Mouse (Mus musculus) left cerebral cortex, adult 11 months (tissue): ENCODE results near the gene Psmb3.
"Not testable (repeated sequence)": the region's sequence is repeated elsewhere in the genome, so short reads cannot be mapped to it uniquely, and the experiment has no call there.

Experiments used
- DNase-seq: peaks from one replicate; pipeline ENCODE4 v3.0.0; 2022; ENCODE audit warnings: low spot score

Gene Psmb3

DNA sequence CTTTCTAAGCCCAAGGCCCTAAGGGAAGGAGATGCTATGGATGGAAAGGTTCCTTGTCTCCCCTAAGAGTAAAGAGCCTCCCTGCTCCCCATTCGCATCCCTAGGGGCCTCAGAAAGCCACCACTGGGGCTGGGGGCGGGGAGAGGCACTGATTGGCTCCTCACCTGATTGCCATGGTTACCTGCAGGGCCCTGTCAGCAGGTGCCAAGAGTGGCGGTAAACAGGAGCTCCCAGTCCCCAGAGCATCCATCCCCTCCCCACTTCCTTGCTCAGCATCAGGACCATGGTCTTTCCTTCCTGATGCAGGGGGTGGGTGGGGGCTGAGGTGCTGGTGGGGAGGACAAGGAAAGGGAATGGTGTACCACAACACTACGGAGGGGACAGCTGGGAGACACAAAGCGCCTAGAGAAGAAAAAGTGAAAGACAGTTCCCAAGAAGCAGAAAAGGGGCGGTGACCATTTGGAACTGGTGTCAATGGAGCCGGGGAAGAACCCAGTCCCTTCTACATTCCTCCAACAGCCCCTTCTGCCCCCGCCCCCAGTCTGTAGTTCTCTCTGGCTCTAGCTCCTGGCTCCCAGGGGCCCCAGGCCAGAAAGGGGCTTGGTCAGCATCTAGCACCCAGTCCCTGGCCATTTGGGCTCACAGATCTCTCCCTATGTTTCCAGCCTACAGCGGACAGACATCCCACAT, 7.3 kb upstream of the Psmb3 start:
- no peak for DNase-seq

DNA sequence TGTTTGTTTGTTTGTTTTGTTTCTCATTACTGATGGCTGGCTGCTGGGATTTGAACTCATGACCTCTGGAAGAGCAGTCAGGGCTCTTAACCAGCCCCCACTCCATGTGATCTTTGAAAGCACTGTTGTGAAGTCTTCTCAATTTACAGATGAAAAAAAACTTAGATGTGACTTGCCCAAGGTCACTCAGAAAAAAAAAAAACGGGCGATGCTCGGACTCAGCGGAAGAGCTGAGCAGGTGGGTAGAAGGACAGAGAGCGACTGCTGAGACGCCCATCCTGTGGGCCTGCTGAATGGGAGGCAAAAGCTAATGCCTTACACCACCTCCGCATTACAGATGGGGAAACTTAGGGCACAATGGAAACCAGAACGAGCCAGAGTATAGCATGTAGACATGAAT, 6.5 kb upstream of the Psmb3 start:
- no peak for DNase-seq

DNA sequence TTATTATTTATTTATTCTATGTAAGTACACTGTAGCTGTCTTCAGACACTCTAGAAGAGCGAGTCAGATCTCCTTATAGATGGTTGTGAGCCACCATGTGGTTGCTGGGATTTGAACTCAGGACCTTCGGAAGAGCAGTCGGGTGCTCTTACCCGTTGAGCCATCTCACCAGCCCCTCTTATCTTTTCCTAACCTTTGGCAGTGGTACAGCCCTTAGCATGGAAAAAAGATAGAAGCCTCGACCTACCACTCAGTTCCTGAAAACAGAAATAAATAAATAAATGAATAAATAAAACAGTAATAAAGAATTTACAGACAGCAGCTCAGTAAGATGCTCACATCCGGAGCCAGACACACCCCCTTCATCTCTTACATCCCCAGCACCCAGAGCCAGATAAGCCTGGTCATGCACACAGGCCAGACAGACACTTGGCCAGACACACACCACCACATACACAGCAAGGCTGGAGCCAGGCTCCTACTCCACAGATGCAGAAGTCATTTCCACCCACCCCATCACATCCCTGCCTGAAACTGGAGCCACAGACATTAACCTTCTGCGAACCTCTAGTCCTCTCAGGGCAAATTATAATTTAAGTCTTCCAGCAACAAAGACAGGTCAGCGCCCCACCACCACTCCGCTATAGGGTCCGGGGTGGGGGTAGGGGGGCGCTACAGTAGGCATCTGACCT, 5.9 kb upstream of the Psmb3 start:
- DNase-seq: no peak

DNA sequence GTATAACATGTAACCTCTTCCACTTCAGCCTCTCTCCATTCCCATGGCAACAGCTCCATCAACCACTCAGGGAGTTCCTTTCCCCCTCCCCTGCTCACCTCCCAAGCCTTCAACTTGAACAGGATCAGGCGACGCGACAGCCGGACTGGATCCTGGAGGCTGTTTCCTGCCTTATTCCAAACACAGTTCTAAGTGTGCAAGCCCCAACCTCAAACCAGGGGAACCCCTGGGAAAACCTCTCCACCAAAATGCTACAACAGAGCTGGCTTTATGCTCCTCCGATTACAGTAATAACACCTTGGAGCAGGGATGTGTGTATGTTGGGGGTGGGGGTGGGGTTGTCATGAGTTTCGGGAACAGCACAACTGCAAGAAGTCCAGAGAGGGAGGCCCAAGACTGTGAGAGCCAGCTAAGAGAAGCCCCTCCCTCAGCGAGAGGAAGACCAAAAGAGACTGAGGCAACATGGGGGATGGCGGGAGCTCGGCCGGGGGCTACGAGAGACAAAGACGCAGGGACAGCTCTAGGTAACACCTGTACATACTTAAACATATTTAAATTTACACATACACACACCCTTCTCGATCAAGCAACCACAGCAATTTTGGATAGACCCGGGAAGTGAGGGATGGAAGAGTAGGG, 5.2 kb upstream of the Psmb3 start:
- DNase-seq: no peak

DNA sequence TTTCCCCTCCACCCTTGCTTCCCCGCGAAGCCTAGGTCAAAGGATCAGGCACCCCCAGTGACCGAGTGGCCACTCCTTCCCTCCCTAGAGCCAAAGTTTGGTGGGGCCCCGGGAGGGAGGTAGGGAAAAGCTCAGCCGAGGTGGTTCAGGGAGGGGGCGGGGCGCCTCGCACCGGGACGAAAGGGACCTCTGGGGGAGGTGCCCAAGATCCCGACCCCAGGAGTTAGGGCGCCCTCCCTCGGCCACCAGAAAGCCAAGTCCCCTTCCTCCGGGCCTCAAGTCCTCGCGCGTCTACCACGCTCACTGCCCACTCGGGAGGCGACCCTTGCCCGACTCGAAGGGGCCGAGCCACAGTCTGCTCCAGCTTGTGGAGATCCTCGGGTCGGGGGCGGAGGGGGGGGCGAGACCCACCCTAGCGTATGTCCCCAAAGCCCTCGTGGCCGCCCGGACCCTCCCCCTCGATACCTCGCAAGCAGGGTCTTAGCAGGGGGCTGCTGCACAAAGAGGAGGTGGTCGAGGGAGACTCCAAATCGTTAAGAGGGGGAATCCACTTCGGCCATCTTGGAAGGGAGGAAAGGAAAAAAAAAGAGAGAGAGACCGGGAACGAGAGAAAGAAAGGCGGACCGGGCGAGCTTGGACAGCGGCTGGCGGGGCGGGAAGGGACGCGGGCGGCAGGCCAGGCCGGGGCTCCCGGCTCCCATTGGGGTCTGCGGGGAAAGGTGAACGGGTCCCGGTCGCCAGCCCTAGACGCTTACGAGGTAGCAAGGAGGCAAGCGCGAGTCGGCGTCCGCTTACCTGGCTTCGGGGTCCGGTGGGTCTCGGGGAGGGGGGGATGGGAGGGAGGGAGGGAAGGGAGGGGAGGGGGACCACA, 4.2 kb upstream of the Psmb3 start:
- no peak for DNase-seq

DNA sequence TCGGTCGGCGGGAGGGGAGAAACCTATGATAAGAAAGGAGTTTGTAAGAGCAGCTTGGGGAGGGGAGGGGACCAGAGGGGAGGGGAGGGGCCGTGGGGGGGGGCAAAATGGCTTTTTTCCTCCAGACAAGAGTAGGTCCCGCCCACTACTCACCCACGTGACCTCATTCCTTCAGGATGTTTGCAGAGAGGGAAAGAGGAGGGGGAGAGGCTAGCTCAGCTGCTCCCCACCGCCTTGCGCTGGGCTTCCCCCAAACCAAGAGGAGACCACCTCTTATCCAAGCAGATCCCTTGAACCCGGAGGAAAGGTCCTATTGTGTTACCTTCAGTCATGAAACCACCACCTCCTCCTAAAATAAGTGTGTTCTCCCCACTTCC, 3.6 kb upstream of the Psmb3 start:
- peak; percentile 86 for DNase-seq

DNA sequence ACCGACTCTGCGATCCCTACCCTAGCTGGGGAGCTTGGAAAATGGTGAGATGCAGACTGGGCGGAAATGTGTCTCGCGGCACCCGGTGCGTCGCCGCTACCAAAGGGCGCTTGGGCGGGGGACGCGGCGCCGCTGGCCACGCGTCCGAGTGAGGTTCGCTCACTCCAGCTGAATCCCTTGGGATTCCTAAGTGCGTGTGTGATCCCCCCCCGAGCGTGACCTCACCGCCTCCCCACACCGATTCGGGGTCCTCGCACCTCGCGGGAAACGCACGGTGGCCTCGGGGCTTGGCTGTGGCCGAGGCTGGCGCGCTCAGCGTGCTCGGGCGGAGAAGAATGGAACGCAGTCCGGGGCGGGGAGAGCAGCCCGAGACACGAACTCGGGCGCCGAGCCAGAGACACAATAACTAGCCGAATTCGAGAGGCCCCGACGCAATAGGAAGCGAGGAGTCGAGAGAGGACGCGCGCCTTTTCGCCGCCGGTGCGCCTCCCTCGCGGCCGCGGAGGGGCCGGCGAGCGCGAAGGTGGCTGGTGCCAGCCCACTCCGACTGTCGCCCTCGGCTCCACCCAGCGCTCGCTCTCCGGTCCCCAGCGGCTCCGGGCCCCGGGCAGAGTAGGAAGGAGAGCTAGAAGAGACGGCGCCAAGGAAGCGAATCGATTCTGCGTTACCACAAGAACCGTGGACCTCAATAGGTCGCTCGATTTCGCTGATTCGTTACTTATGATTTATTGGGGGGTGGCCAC, 3.0 kb upstream of the Psmb3 start, which contains the start of gene Pcgf2:
Pcgf2 (minus strand) TSS at position 495 of the 743 bp plus-strand sequence.
- no peak for DNase-seq

DNA sequence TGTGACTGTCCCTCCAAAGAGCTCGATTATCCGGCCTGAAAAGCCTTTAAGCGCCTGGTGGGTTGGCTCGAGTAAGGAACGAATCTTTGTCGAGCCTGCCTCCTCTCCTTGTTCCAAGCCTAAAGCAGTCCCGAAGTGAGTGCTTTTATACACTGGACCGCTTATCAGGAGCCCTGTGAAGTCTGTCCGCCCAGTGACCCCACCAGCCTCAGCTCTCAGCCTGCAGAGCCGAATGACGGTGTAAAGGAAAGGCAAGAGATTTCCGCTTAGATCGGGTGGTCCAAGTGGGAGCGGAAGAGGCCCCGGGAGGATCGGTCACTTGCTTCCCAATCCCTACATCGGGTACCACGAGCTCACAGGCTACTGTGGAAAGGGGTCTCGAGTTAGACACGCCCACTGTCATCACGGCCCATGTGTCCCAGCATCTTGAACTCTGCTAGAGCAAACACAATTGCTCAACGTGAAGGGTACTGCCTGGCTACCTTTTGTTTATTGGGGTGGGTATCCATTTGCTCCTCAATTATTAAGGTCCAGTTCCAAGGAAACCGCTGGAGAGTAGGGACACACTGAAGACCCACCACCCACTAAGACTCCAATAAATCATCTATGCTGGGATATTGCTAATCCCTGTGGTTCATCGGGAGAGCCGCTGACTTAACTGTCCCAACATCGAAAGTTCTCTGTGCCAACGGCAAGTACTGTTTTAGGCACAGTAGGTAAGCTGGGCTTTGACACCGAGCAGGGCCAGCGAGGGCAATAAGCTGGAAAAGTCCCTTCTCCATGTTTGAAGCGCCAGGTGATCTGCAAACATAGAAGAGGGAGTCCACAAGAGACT, 2.2 kb upstream of the Psmb3 start:
- DNase-seq: no peak

DNA sequence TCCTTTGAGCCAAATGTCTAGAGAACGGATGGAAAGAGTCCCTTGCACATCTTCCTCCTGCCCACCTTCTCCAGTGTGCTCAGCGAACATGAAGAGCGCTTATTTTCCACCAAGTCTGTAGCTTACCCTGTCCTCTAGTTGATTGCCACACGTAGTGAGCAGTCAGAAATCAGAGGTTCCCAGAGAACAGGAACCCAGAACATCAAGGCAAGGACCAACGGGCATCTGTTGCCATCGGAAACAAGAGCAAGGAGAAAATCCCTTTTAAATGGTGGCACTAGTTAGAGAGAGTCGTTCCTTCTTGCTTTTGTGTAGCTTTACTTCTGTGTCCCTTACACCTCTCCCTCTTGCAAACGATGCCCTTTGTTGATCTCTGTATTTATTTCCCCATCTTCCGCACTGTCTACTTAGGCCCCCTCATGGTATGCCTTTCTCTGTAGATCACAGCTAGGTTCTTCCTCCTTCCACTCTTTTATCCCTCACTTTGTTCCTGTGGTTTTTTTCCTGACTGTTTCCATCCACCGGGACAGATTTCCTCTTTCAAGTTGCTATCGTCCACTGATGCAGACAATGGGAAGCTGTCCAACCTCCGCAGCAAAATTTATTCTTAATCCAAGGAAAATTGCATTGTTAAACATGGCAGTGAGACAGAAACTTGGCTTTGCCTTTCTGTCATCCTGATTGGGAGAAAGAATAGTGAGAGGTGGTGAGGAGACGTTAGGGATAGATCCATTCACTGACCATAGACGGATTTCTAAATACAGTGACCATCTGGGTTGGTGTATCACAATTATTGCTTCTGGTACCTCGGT, 1.4 kb upstream of the Psmb3 start:
- DNase-seq: no peak

DNA sequence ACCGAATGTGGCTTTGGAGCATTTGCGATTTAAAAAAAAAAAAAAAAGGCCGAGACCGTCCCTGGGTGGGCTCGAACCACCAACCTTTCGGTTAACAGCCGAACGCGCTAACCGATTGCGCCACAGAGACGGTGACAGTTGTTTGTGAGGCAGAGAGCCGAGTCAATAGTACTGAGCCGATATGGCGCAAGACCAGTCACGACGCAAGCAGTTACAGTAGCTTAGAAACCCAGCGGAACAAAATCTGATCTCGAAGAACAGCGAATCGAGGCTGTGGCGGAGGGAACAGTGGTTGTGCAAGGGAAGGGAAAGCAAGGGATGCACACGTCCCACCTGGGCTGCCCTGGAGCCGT, 830 bp upstream of the Psmb3 start:
- no peak for DNase-seq

DNA sequence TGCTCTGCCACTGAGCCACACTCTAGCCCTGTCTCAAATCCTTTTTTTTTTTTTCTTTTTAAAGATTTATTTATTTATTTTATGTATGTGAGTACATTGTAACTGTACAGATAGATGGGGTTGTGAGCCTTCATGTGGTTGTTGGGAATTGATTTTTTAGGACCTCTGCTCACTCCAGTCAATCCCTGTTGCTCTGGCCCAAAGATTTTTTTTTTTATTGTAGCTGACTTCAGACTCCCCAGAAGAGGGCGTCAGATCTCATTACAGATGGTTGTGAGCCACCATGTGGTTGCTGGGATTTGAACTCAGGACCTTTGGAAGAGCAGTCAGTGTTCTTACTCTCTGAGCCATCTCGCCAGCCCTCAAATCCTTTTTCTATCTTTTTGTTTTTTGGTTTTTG, 6.9 kb downstream of the Psmb3 start:
- DNase-seq: not testable (repeated sequence)

DNA sequence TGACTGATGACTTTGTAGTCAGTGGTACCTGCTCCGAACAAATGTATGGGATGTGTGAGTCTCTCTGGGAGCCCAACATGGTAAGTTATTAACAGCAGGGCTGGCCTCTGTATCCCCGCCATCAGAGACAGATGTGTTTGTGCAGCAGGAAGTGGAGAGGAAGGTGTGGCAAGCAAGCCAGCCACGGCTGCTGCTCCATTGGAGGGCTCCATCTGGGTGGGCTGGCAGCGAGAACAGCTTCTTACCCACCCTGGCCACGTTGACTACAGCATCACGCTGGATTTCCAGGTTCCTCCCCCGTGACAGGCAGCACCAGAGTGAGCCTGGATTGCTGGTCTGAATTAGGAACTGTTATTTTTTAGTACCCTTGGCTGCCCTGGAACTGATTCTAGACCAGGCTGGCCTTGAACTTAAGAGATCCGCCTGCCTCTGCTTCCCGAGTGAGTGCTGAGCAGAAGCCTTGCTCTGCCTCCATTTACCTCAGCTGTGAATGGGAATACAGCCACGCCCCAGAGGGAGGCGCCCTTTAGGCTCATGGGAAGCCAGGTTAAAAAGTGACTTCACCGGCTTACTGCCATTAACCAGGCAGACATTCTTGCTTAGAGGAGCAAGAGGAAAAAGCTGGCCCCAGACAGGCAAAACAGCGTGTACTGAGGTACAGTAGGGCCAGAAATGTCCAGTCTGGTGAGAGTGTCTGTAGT, 8.2 kb downstream of the Psmb3 start:
- no peak for DNase-seq

DNA sequence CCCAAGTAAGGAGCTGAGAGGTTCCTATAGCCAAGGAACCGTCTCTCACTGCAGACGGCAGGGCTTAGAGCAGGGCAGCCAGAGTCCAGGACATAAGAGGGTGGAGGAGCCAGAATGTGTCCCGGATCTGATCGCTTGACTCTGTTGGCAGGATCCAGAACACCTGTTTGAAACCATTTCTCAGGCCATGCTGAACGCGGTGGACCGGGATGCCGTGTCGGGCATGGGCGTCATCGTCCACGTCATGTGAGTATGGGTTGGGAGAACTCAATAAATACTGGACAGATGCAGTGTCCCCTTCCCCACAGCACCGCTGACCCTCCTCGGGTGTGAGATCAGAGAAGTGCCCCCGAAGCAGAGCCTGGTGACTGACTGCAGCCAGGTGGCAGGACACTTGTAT, 9.1 kb downstream of the Psmb3 start:
- no peak for DNase-seq

DNA sequence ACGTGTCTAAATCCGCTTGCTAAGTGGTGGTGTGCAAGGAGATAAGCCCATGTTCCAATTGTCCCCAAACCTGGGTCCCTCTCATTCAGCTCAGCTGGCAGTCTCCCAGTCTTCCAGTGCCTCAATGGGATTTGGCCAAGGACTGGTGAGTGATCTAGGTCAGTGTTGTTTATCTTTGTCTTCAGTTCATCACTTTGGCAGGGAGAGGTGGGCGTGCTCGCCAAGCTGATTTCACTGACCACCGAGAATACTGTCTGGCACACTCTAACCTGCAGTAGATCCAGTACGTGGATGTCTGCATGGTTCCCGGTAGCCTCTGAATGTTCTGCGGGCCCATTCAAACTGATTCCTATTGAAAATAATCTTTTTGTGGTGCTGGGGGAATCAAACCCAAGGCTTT, 10.7 kb downstream of the Psmb3 start:
- no peak for DNase-seq

DNA sequence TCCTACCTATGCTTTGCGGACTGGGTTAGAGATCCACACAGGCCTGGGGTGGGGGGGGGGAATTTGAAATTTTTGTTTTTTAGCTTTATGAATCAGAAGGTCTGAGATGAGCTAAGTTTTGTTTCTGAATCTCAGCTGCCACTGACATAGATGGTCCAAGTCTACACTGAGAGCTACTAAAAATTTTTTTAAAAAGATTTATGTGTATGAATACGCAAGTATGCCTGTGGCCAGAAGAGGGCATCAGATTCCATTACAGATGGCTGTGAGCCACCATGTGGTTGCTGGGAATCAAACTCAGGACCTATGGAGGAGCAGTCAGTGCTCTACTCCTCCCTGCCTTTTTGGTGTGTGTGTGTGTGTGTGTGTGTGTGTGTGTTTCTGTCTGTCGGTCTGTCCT, 11.2 kb downstream of the Psmb3 start:
- no peak for DNase-seq

DNA sequence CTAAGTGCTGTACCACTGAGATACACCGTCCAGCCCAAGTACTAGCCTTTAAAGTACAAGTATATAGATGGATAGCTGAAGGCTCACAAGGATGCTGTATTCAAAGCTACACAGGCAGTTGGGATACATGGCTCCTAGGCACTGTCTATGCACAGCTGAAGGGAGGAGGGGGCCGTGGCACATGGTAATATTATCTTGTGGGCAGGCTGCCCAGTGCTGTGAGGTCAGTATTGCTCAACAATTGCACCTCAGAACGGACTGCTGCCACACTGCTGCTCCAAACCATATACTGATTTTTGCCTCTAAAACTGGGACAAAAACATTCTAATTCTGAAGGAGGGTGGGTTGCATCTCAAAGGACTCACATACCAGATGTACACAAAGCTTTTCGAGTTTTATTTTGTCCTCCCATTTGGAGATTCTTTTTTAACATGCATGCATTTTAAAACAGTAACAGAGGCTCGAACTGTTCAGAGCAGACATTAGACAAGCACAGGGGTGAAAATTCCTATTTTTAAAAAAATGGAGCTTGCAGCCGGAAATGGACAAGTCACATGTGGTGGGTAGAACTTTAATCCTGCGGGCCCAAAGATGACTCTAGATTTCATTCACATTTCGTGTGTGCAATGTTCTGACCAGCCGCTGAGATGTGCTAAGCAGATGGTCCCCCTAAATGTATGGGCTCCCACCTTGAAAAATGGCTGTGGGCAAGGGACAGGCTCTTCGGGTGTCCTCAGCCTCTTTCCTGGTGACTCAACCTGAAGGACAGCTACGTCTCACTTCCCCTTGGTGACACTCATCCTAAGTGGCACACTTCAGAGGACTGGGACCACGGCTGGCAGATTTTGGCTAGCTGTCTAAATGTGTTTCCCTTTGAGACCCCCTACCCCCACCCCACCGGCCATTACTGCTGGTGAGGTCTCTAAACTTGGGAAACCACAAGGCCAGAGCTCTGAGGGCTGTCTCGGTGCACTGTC, 11.9 kb downstream of the Psmb3 start:
- DNase-seq: no peak

DNA sequence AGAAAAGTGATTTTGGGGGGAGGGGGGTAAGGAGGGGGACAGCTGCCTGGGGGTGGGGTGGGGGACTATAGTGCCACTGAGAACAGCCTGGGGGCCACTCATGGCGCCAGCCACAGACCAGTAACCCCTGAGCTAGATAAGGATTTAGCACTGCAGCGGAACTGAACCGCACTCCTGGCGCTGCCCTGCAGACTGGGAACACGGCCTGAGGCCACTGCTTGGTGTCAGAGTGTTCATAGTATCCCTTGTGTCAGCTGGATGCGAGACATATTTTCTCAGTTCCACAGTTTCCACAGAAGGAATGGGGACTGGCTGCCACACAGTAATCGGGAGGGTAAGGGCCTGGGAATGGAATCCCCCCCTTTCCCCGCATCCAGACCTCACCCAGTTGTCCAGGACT, 12.8 kb downstream of the Psmb3 start:
- DNase-seq: no peak
